Mouse (Mus musculus): Measurements from ENCODE around the gene Erg. TPM values are rescaled to one million over a fixed set of nuclear protein-coding genes. Genes with fewer than 3 reads are reported as not detected.

The Erg gene
- total and polyA plus RNA-seq, 3 experiments, result 0.11 to 0.81 (median 0.34) TPM

DNA sequence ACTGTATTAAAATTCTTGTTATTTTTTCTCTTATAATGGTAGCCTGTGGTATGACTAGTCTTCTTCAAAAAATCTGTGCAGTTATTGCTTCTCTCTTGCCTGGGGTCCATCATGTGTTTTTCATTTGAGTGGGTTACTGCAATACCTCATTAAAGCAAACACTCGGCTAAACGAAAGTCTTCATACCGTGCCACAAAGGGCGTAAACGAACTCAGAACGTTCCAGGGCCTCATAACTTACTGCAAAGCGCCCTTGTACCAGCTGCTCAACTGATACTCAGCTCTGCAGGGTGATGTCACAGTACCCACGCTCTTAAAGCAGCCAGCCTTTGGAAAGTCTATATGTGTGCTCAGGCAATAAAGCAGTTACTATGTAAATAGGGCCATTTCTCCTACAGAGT lies 93.1 kb downstream of the Erg start:
- no peaks in the 10 kb centered on the region for H3K79me2 ChIP-seq (replicated peaks; ENCODE audit: control insufficient read depth, extremely low read depth, insufficient read depth, poor library complexity, severe bottlenecking)

DNA sequence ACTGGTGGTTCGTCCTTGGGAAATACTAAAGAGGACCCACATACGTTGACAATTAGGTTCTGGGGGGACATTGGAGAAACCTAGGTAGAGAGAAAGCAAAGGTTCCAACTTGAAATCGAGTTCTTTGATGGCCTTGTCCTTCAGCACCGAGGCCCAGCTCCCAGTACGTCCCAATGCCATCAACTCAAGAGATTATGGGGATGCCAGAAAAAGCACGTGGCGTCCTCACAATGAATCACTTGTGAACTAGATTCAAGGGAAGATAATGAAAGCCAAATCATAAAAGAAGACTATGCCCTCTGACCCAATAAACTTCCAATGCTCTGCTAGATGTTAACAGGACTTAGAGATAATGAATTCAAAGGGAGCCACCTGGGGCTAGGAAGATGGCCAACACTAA lies 94.2 kb downstream of the Erg start:
- Histone ChIP-seq H3K9ac (ENCODE audit: insufficient read depth, low read depth) (no peak overlapping the region), H3K27me3 (replicated peaks) (no peaks in the 10 kb centered on the region), H3K27ac (ENCODE audit: insufficient read depth, low read depth) (no peak overlapping the region), H3K9me3 (replicated peaks; ENCODE audit: low read length) (no peaks in the 10 kb centered on the region), H3K4me2 (ENCODE audit: insufficient read depth, low read depth, poor library complexity, severe bottlenecking) (no peak overlapping the region), H3K4me3 (replicated peaks in 1 of 3; ENCODE audit: low read depth in 2 of 3, low read length in 2 of 3, poor library complexity in 1 of 3) (no peak overlapping the region), H3K36me3 (replicated peaks in 1 of 2; ENCODE audit: control insufficient read depth in 1 of 2, insufficient read depth in 1 of 2, low read length in 1 of 2) (no peaks in the 10 kb centered on the region), H3K79me2 (replicated peaks; ENCODE audit: control insufficient read depth, extremely low read depth, insufficient read depth, poor library complexity, severe bottlenecking) (no peaks in the 10 kb centered on the region), H3K4me1 (ENCODE audit: control insufficient read depth in 1 of 2, insufficient read depth in 2 of 2) (no peaks in the 10 kb centered on the region)
- in situ Hi-C loops (cut with MboI; ENCODE audit: low pct_ligation_motif_present, low pct_unique_long_range_greater_than_20kb, low sequenced_read_pairs) (no loop called here), dilution Hi-C loops (cut with MboI; ENCODE audit: extremely low pct_ligation_motif_present, extremely low pct_unique_long_range_greater_than_20kb, low sequenced_read_pairs) (no loop called here)
- DNase-seq (ENCODE audit: extremely low read depth), result no peak
- TF ChIP-seq KAT2A (IDR thresholded peaks at IDR 0.05; ENCODE audit: insufficient replicate concordance, low read length), result no peak
- no peak for TF ChIP-seq CHD2 (IDR thresholded peaks at IDR 0.05; ENCODE audit: low read length)
- TF ChIP-seq BHLHE40 (IDR thresholded peaks at IDR 0.05; ENCODE audit: low read depth, low read length), result no peak
- TF ChIP-seq ZC3H11A (IDR thresholded peaks at IDR 0.05; ENCODE audit: low read depth, low read length), result no peak
- no peak for TF ChIP-seq NELFE (IDR thresholded peaks at IDR 0.05; ENCODE audit: low read depth, low read length)
- TF ChIP-seq PAX5 (IDR thresholded peaks at IDR 0.05; ENCODE audit: low read length), result no peak
- TF ChIP-seq POLR2AphosphoS2 (IDR thresholded peaks at IDR 0.05; ENCODE audit: low read depth, low read length), result no peak
- no peak for TF ChIP-seq MAX (IDR thresholded peaks at IDR 0.05; ENCODE audit: low read length)
- no peak for TF ChIP-seq NRF1 (IDR thresholded peaks at IDR 0.05; ENCODE audit: low read depth, low read length)
- TF ChIP-seq POLR2A (IDR thresholded peaks at IDR 0.05; ENCODE audit: low read depth, low read length), result no peak
- TF ChIP-seq CHD1 (IDR thresholded peaks at IDR 0.05; ENCODE audit: low read depth, low read length), result no peak
- no peak for TF ChIP-seq EP300 (IDR thresholded peaks at IDR 0.05; ENCODE audit: low read length)

More for the DNA sequence above, 93.1 kb downstream of the Erg start:
- H3K4me2 ChIP-seq (ENCODE audit: insufficient read depth, low read depth, poor library complexity, severe bottlenecking), result no peak overlapping the region
- dilution Hi-C loops (cut with MboI; ENCODE audit: extremely low pct_ligation_motif_present, extremely low pct_unique_long_range_greater_than_20kb, low sequenced_read_pairs), result no loop called here
- no peak for DNase-seq (ENCODE audit: extremely low read depth)
- no peak overlapping the region for H3K9ac ChIP-seq (ENCODE audit: insufficient read depth, low read depth)
- H3K4me1 ChIP-seq (ENCODE audit: control insufficient read depth in 1 of 2, insufficient read depth in 2 of 2), result no peaks in the 10 kb centered on the region
- no peaks in the 10 kb centered on the region for H3K27me3 ChIP-seq (replicated peaks)
- in situ Hi-C loops (cut with MboI; ENCODE audit: low pct_ligation_motif_present, low pct_unique_long_range_greater_than_20kb, low sequenced_read_pairs), result no loop called here
- no peaks in the 10 kb centered on the region for H3K9me3 ChIP-seq (replicated peaks; ENCODE audit: low read length)
- H3K27ac ChIP-seq (ENCODE audit: insufficient read depth, low read depth), result no peak overlapping the region
- H3K36me3 ChIP-seq (replicated peaks in 1 of 2; ENCODE audit: control insufficient read depth in 1 of 2, insufficient read depth in 1 of 2, low read length in 1 of 2), result no peaks in the 10 kb centered on the region
- no peak for TF ChIP-seq POLR2AphosphoS2 (IDR thresholded peaks at IDR 0.05; ENCODE audit: low read depth, low read length)
- TF ChIP-seq MEF2A (IDR thresholded peaks at IDR 0.05; ENCODE audit: borderline replicate concordance, low read depth, low read length), result no peak
- TF ChIP-seq MAZ (IDR thresholded peaks at IDR 0.05; ENCODE audit: low read depth, low read length), result no peak
- TF ChIP-seq ETS1 (conservative IDR thresholded peaks at IDR 0.05; ENCODE audit: low read depth, low read length), result no peak
- no peak for TF ChIP-seq SMC3 (IDR thresholded peaks at IDR 0.05; ENCODE audit: low read depth, low read length)
- no peak for TF ChIP-seq EP300 (IDR thresholded peaks at IDR 0.05; ENCODE audit: low read length)
- no peak for TF ChIP-seq UBTF (IDR thresholded peaks at IDR 0.05; ENCODE audit: low read depth, low read length)
- no peak for TF ChIP-seq MXI1 (IDR thresholded peaks at IDR 0.05; ENCODE audit: low read depth, low read length)
- no peak for TF ChIP-seq NELFE (IDR thresholded peaks at IDR 0.05; ENCODE audit: low read depth, low read length)
- no peak for TF ChIP-seq GABPA (IDR thresholded peaks at IDR 0.05; ENCODE audit: insufficient replicate concordance, low read depth, low read length)
- TF ChIP-seq HCFC1 (IDR thresholded peaks at IDR 0.05; ENCODE audit: low read depth, low read length), result no peak
- TF ChIP-seq CHD2 (IDR thresholded peaks at IDR 0.05; ENCODE audit: low read length), result no peak
- TF ChIP-seq SIN3A (IDR thresholded peaks at IDR 0.05; ENCODE audit: low read length), result no peak
- TF ChIP-seq RAD21 (IDR thresholded peaks at IDR 0.05; ENCODE audit: low read depth, low read length), result no peak
- TF ChIP-seq CTCF (conservative IDR thresholded peaks at IDR 0.05 in 1 of 2, IDR thresholded peaks at IDR 0.05 in 1 of 2; ENCODE audit: low read depth in 2 of 2, low read length in 2 of 2), result no peak
- no peak for TF ChIP-seq RCOR1 (conservative IDR thresholded peaks at IDR 0.05; ENCODE audit: low read depth, low read length)
- no peak for TF ChIP-seq E2F4 (IDR thresholded peaks at IDR 0.05; ENCODE audit: insufficient replicate concordance, low read depth, low read length)
- TF ChIP-seq JUN (IDR thresholded peaks at IDR 0.05; ENCODE audit: insufficient read depth, low read depth, low read length), result no peak
- no peak for TF ChIP-seq ELF1 (IDR thresholded peaks at IDR 0.05; ENCODE audit: low read depth, low read length)
- H3K4me3 ChIP-seq (replicated peaks in 1 of 3; ENCODE audit: low read depth in 2 of 3, low read length in 2 of 3, poor library complexity in 1 of 3), result no peak overlapping the region
